Mouse (Mus musculus) heart, embryonic 16.5 days (tissue): ENCODE measurements around the gene Elmo1. TPM values are rescaled to one million over a fixed set of nuclear protein-coding genes. Genes with fewer than 3 reads are reported as not detected.

Experiments used
- ATAC-seq: fragments of 200-750 bp; cut with Nextera tagmentation; replicated peaks from 2 replicates; pipeline ENCODE4 v1.8.0; 2017; ENCODE audit warnings: moderate number of reproducible peaks; ENCODE audit not compliant: insufficient read depth, low FRiP score; ENCODE audit errors: extremely low read depth
- H3K27ac ChIP-seq: fragments of 300-500 bp; sonication (generic); 2 replicates; pipeline ENCODE4 v1.5.1; 2014; ENCODE audit warnings: mild to moderate bottlenecking, low read length, control low read depth, moderate library complexity
- H3K27me3 ChIP-seq: fragments of 300-500 bp; sonication (generic); 2 replicates; pipeline ENCODE4 v1.6.1; 2014; ENCODE audit warnings: low read length, mixed read lengths; ENCODE audit not compliant: control insufficient read depth, insufficient read depth
- H3K36me3 ChIP-seq: fragments of 300-500 bp; sonication (generic); 2 replicates; pipeline ENCODE4 v1.6.1; 2014; ENCODE audit not compliant: control insufficient read depth, insufficient read depth
- H3K4me1 ChIP-seq: fragments of 300-500 bp; sonication (generic); 2 replicates; pipeline ENCODE4 v1.6.1; 2014; ENCODE audit warnings: low read length, mixed read lengths; ENCODE audit not compliant: control insufficient read depth, insufficient read depth
- H3K4me2 ChIP-seq: fragments of 300-500 bp; sonication (generic); 2 replicates; pipeline ENCODE4 v1.6.1; 2014; ENCODE audit warnings: low read depth, mild to moderate bottlenecking, control low read depth, low read length
- H3K4me3 ChIP-seq: fragments of 300-500 bp; sonication (generic); 2 replicates; pipeline ENCODE4 v1.5.1; 2014; ENCODE audit warnings: mild to moderate bottlenecking, control low read depth, low read length
- H3K9ac ChIP-seq: fragments of 300-500 bp; sonication (generic); 2 replicates; pipeline ENCODE4 v1.6.1; 2014; ENCODE audit warnings: low read length, control low read depth
- H3K9me3 ChIP-seq: fragments of 300-500 bp; sonication (generic); replicated peaks from 2 replicates; pipeline ENCODE4 v1.6.1; 2016; ENCODE audit warnings: low read length; ENCODE audit not compliant: control insufficient read depth
- WGBS: fragments of 180-500 bp; shearing (Covaris S2); extraction: QIAGEN DNeasy Blood & Tissue Kit; methylation state at CpG from one replicate; pipeline ENCODE4 v1.1.7; 2014; 5-methylcytosine and 5-hydroxymethylcytosine counted together
- polyA plus RNA-seq: library from polyadenylated mRNA; unstranded; fragments of >200 nt; fragmentation: Nextera tagmentation; extraction: Ambion mirVana; gene quantifications from 2 replicates; pipeline ENCODE4 v1.2.1, GENCODE M21; 2015

Elmo1 gene
- polyA plus RNA-seq, 1 experiment from 2014 or later = 17.7 TPM

- Histone ChIP-seq H3K9ac (no peak overlapping the region), H3K27ac (no peak overlapping the region), H3K9me3 (no peaks in the 10 kb centered on the region), H3K4me2 (no peak overlapping the region), H3K4me3 (no peak overlapping the region), H3K4me1 (0 out of 2 replicates have a peak, but pooled peaks cover 2% of the 10 kb centered on the region), H3K36me3 (no peaks in the 10 kb centered on the region), H3K27me3 (no peaks in the 10 kb centered on the region)
- 69% methylated on average over 12 of the region's 12 CpGs for WGBS
- no peak for ATAC-seq
These were observed 456.3 kb downstream of the Elmo1 start for GRCm38 (mm10) chr13:20546568-20547204.

- H3K27ac ChIP-seq = no peak overlapping the region
- H3K27me3 ChIP-seq = no peaks in the 10 kb centered on the region
- no peak overlapping the region for H3K4me3 ChIP-seq
- H3K36me3 ChIP-seq = no peaks in the 10 kb centered on the region
- H3K4me1 ChIP-seq = 0 out of 2 replicates have a peak, but pooled peaks cover 2% of the 10 kb centered on the region
- no peak overlapping the region for H3K9ac ChIP-seq
- no peak for ATAC-seq
- H3K4me2 ChIP-seq = no peak overlapping the region
- 64% methylated on average over 4 of the region's 4 CpGs for WGBS
- H3K9me3 ChIP-seq = no peaks in the 10 kb centered on the region
These were observed 459.6 kb downstream of the Elmo1 start for GRCm38 (mm10) chr13:20549983-20550382.

GRCm38 (mm10) chr13:20551559-20551958 is 461.2 kb downstream of the Elmo1 start:
- Histone ChIP-seq H3K4me2 (no peak overlapping the region), H3K9ac (no peak overlapping the region), H3K27me3 (no peaks in the 10 kb centered on the region), H3K4me1 (0 out of 2 replicates have a peak, but pooled peaks cover 2% of the 10 kb centered on the region), H3K27ac (no peak overlapping the region), H3K36me3 (no peaks in the 10 kb centered on the region), H3K9me3 (no peaks in the 10 kb centered on the region), H3K4me3 (no peak overlapping the region)
- ATAC-seq = no peak
- 96% methylated on average over 1 of the region's 1 CpGs for WGBS

GRCm38 (mm10) chr13:20555853-20556452 is 465.6 kb downstream of the Elmo1 start:
- Histone ChIP-seq H3K36me3 (no peaks in the 10 kb centered on the region), H3K27ac (no peak overlapping the region), H3K27me3 (no peaks in the 10 kb centered on the region), H3K9ac (no peak overlapping the region), H3K4me3 (no peak overlapping the region), H3K9me3 (no peaks in the 10 kb centered on the region), H3K4me2 (no peak overlapping the region), H3K4me1 (no peaks in the 10 kb centered on the region)
- no peak for ATAC-seq
- WGBS = 79% methylated on average over 4 of the region's 4 CpGs

- ATAC-seq = no peak
- H3K4me1 ChIP-seq = no peaks in the 10 kb centered on the region
- no peak overlapping the region for H3K27ac ChIP-seq
- no peaks in the 10 kb centered on the region for H3K36me3 ChIP-seq
- no peak overlapping the region for H3K4me2 ChIP-seq
- no peak overlapping the region for H3K9ac ChIP-seq
- H3K9me3 ChIP-seq = no peaks in the 10 kb centered on the region
- WGBS = 90% methylated on average over 10 of the region's 10 CpGs
- no peaks in the 10 kb centered on the region for H3K27me3 ChIP-seq
- no peak overlapping the region for H3K4me3 ChIP-seq
These were observed 466.3 kb downstream of the Elmo1 start for GRCm38 (mm10) chr13:20556739-20557138.

- Histone ChIP-seq H3K9ac (no peak overlapping the region), H3K9me3 (no peaks in the 10 kb centered on the region), H3K27ac (no peak overlapping the region), H3K4me1 (no peaks in the 10 kb centered on the region), H3K27me3 (no peaks in the 10 kb centered on the region), H3K36me3 (no peaks in the 10 kb centered on the region), H3K4me3 (no peak overlapping the region), H3K4me2 (no peak overlapping the region)
- ATAC-seq = no peak
- 91% methylated on average over 8 of the region's 8 CpGs for WGBS
These were observed 466.8 kb downstream of the Elmo1 start for GRCm38 (mm10) chr13:20557156-20557555.

- H3K4me2 ChIP-seq = no peak overlapping the region
- H3K9me3 ChIP-seq = no peaks in the 10 kb centered on the region
- no peaks in the 10 kb centered on the region for H3K4me1 ChIP-seq
- H3K9ac ChIP-seq = no peak overlapping the region
- WGBS = 72% methylated on average over 2 of the region's 2 CpGs
- no peaks in the 10 kb centered on the region for H3K27me3 ChIP-seq
- no peaks in the 10 kb centered on the region for H3K36me3 ChIP-seq
- H3K4me3 ChIP-seq = no peak overlapping the region
- ATAC-seq = no peak
- no peak overlapping the region for H3K27ac ChIP-seq
These were observed 468.0 kb downstream of the Elmo1 start for GRCm38 (mm10) chr13:20558376-20558775.

- no peaks in the 10 kb centered on the region for H3K36me3 ChIP-seq
- H3K4me2 ChIP-seq = no peak overlapping the region
- no peak overlapping the region for H3K27ac ChIP-seq
- no peaks in the 10 kb centered on the region for H3K27me3 ChIP-seq
- 80% methylated on average over 9 of the region's 9 CpGs for WGBS
- H3K9me3 ChIP-seq = no peaks in the 10 kb centered on the region
- H3K9ac ChIP-seq = no peak overlapping the region
- H3K4me1 ChIP-seq = no peaks in the 10 kb centered on the region
- H3K4me3 ChIP-seq = no peak overlapping the region
- no peak for ATAC-seq
These were observed 474.0 kb downstream of the Elmo1 start for GRCm38 (mm10) chr13:20564414-20564813.

- Histone ChIP-seq H3K4me2 (no peak overlapping the region), H3K9ac (no peak overlapping the region), H3K27ac (no peak overlapping the region), H3K27me3 (no peaks in the 10 kb centered on the region), H3K4me3 (no peak overlapping the region), H3K9me3 (peaks cover 8% of the 10 kb centered on the region; the same call in 1 of the 2 replicates), H3K4me1 (no peaks in the 10 kb centered on the region), H3K36me3 (peaks cover 10% of the 10 kb centered on the region)
- 75% methylated on average over 2 of the region's 2 CpGs for WGBS
- ATAC-seq = no peak
These were observed 484.8 kb downstream of the Elmo1 start for GRCm38 (mm10) chr13:20575186-20575585.
